Mouse (Mus musculus): ENCODE measurements around the gene Cyba. TPM values are rescaled to one million over a fixed set of nuclear protein-coding genes. Genes with fewer than 3 reads are reported as not detected.

Cyba gene
- polyA plus RNA-seq, 1 experiment from 2014 or later = 70.0 TPM

GRCm38 (mm10) chr8:122395291-122395690, 37.4 kb downstream of the Cyba start:
- Histone ChIP-seq H3K9me3 (no peaks in the 10 kb centered on the region), H3K4me3 (no peak overlapping the region), H3K27ac (no peak overlapping the region), H3K36me3 (replicated peaks) (peaks cover 93% of the 10 kb centered on the region), H3K27me3 (ENCODE audit: poor library complexity, severe bottlenecking) (no peaks in the 10 kb centered on the region), H3K4me1 (no peaks in the 10 kb centered on the region)
- no peak for DNase-seq (ENCODE audit: extremely low spot score, low spot score)
- 94% methylated on average over 6 of the region's 6 CpGs for WGBS

- Histone ChIP-seq H3K4me1 (no peaks in the 10 kb centered on the region), H3K36me3 (replicated peaks) (peaks cover 93% of the 10 kb centered on the region), H3K27ac (no peak overlapping the region), H3K4me3 (no peak overlapping the region), H3K9me3 (no peaks in the 10 kb centered on the region), H3K27me3 (ENCODE audit: poor library complexity, severe bottlenecking) (no peaks in the 10 kb centered on the region)
- DNase-seq (ENCODE audit: extremely low spot score, low spot score) = no peak
These were observed 39.0 kb downstream of the Cyba start for GRCm38 (mm10) chr8:122393717-122394116.

GRCm38 (mm10) chr8:122390758-122391157, 42.0 kb downstream of the Cyba start:
- peaks cover 98% of the 10 kb centered on the region for H3K36me3 ChIP-seq (replicated peaks)
- no peaks in the 10 kb centered on the region for H3K9me3 ChIP-seq

GRCm38 (mm10) chr8:122389357-122389756, 43.4 kb downstream of the Cyba start:
- Histone ChIP-seq H3K27ac (no peak overlapping the region), H3K9me3 (no peaks in the 10 kb centered on the region), H3K4me3 (no peak overlapping the region), H3K27me3 (ENCODE audit: poor library complexity, severe bottlenecking) (no peaks in the 10 kb centered on the region), H3K36me3 (replicated peaks) (peaks cover 98% of the 10 kb centered on the region), H3K4me1 (no peaks in the 10 kb centered on the region)
- 85% methylated on average over 3 of the region's 3 CpGs for WGBS
- DNase-seq (ENCODE audit: extremely low spot score, low spot score) = no peak

More at GRCm38 (mm10) chr8:122390758-122391157, 42.0 kb downstream of the Cyba start:
- 91% methylated on average over 3 of the region's 3 CpGs for WGBS
- no peak for DNase-seq (ENCODE audit: extremely low spot score, low spot score)
- Histone ChIP-seq H3K4me3 (no peak overlapping the region), H3K27ac (no peak overlapping the region), H3K27me3 (ENCODE audit: poor library complexity, severe bottlenecking) (no peaks in the 10 kb centered on the region), H3K4me1 (no peaks in the 10 kb centered on the region)

- no peaks in the 10 kb centered on the region for H3K27me3 ChIP-seq (ENCODE audit: poor library complexity, severe bottlenecking)
- H3K27ac ChIP-seq = no peak overlapping the region
- peaks cover 6% of the 10 kb centered on the region for H3K4me1 ChIP-seq
- no peak for DNase-seq (ENCODE audit: extremely low spot score, low spot score)
- H3K36me3 ChIP-seq (replicated peaks) = peaks cover 98% of the 10 kb centered on the region
- WGBS = 84% methylated on average over 4 of the region's 4 CpGs
- H3K9me3 ChIP-seq = no peaks in the 10 kb centered on the region
- H3K4me3 ChIP-seq = no peak overlapping the region
These were observed 49.7 kb downstream of the Cyba start for GRCm38 (mm10) chr8:122383039-122383438.

- Histone ChIP-seq H3K4me3 (peak within 1 kb of the TSS; percentile 89), H3K4me1 (peaks cover 32% of the 10 kb centered on the region), H3K27me3 (ENCODE audit: poor library complexity, severe bottlenecking) (no peaks in the 10 kb centered on the region), H3K27ac (peak within 1 kb of the TSS; percentile 96), H3K36me3 (replicated peaks) (peaks cover 39% of the 10 kb centered on the region), H3K9me3 (no peaks in the 10 kb centered on the region)
- peak; percentile 99 for DNase-seq (ENCODE audit: extremely low spot score, low spot score)
- under 1% methylated on average over 107 of the region's 107 CpGs for WGBS
These were observed 56.1 kb downstream of the Cyba start, which contains the start of gene Zc3h18 for GRCm38 (mm10) chr8:122376365-122377231. TSS of gene Zc3h18 (plus strand) at chr8:122376609.

- H3K9me3 ChIP-seq = no peaks in the 10 kb centered on the region
- H3K27me3 ChIP-seq (ENCODE audit: poor library complexity, severe bottlenecking) = no peaks in the 10 kb centered on the region
- DNase-seq (ENCODE audit: extremely low spot score, low spot score) = no peak
- 32% methylated on average over 13 of the region's 13 CpGs for WGBS
- H3K4me1 ChIP-seq = peaks cover 32% of the 10 kb centered on the region
- peak overlapping the region; percentile 96 for H3K27ac ChIP-seq
- H3K4me3 ChIP-seq = peak overlapping the region; percentile 89
- H3K36me3 ChIP-seq (replicated peaks) = peaks cover 31% of the 10 kb centered on the region
These were observed 56.9 kb downstream of the Cyba start for GRCm38 (mm10) chr8:122375751-122376364.

- Histone ChIP-seq H3K27me3 (ENCODE audit: poor library complexity, severe bottlenecking) (no peaks in the 10 kb centered on the region), H3K4me1 (peaks cover 32% of the 10 kb centered on the region), H3K9me3 (no peaks in the 10 kb centered on the region), H3K36me3 (replicated peaks) (peaks cover 26% of the 10 kb centered on the region), H3K4me3 (peak overlapping the region; percentile 89), H3K27ac (no peak overlapping the region)
- no peak for DNase-seq (ENCODE audit: extremely low spot score, low spot score)
- WGBS = 91% methylated on average over 7 of the region's 7 CpGs
These were observed 57.4 kb downstream of the Cyba start for GRCm38 (mm10) chr8:122375320-122375719.

Small RNA genes lying within 50 kb of the gene (microRNA-seq; reads per million reads assigned to microRNA genes)
- not detected for gene Gm24366

Other genes with a start within 250 kb of the Cyba start
- gene Zfpm1, start 150.8 kb downstream of the Cyba start, polyA plus RNA-seq (2016; fragmentation: Nextera tagmentation; extraction: Ambion mirVana) = 0.82 and 0.88 TPM in 2 replicates
- not detected in 2 replicates for gene Trhr2, start 72.2 kb downstream of the Cyba start, polyA plus RNA-seq (2016; fragmentation: Nextera tagmentation; extraction: Ambion mirVana)
- 73.2 and 81.1 TPM in 2 replicates for gene Zc3h18, start 56.3 kb downstream of the Cyba start, polyA plus RNA-seq (2016; fragmentation: Nextera tagmentation; extraction: Ambion mirVana)
- 0.21 TPM in 1 of 2 replicates, not detected in the other for gene Il17c, start 10.9 kb downstream of the Cyba start, polyA plus RNA-seq (2016; fragmentation: Nextera tagmentation; extraction: Ambion mirVana)
- 52.1 and 54.2 TPM in 2 replicates for gene Mvd, start 10.5 kb upstream of the Cyba start, polyA plus RNA-seq (2016; fragmentation: Nextera tagmentation; extraction: Ambion mirVana)
- gene Snai3, start 27.8 kb upstream of the Cyba start, polyA plus RNA-seq (2016; fragmentation: Nextera tagmentation; extraction: Ambion mirVana) = 0.18 and 0.22 TPM in 2 replicates
- 31.0 and 33.0 TPM in 2 replicates for gene Rnf166, start 43.1 kb upstream of the Cyba start, polyA plus RNA-seq (2016; fragmentation: Nextera tagmentation; extraction: Ambion mirVana)
- gene Ctu2, start 43.2 kb upstream of the Cyba start, polyA plus RNA-seq (2016; fragmentation: Nextera tagmentation; extraction: Ambion mirVana) = 84.7 and 89.1 TPM in 2 replicates
- gene Piezo1, start 118.4 kb upstream of the Cyba start, polyA plus RNA-seq (2016; fragmentation: Nextera tagmentation; extraction: Ambion mirVana) = 6.1 and 8.8 TPM in 2 replicates
- gene Cdt1, start 135.1 kb upstream of the Cyba start, polyA plus RNA-seq (2016; fragmentation: Nextera tagmentation; extraction: Ambion mirVana) = 73.2 and 79.8 TPM in 2 replicates
- gene Aprt, start 144.0 kb upstream of the Cyba start, polyA plus RNA-seq (2016; fragmentation: Nextera tagmentation; extraction: Ambion mirVana) = 313 and 321 TPM in 2 replicates
- 4.6 and 5.5 TPM in 2 replicates for gene Galns, start 178.5 kb upstream of the Cyba start, polyA plus RNA-seq (2016; fragmentation: Nextera tagmentation; extraction: Ambion mirVana)
- 41.0 and 44.1 TPM in 2 replicates for gene Trappc2l, start 178.7 kb upstream of the Cyba start, polyA plus RNA-seq (2016; fragmentation: Nextera tagmentation; extraction: Ambion mirVana)
- gene Pabpn1l, start 189.8 kb upstream of the Cyba start, polyA plus RNA-seq (2016; fragmentation: Nextera tagmentation; extraction: Ambion mirVana) = not detected in 2 replicates